Mouse (Mus musculus): Measurements from ENCODE around the gene Mettl7b.

Mettl7b gene

GRCm38 (mm10) chr10:128947496-128947895 lies 13.3 kb downstream of the Mettl7b start:
- in situ Hi-C loops (cut with MseI, MboI) = no loop called here

GRCm38 (mm10) chr10:128945675-128946074 lies 15.1 kb downstream of the Mettl7b start:
- in situ Hi-C loops (cut with MseI, MboI) = no loop called here

- in situ Hi-C loops (cut with MseI, MboI) = loop anchor here in 1 of 2 experiments (5.0 kb wide), 1 partner anchor 37 kb away; no protein-coding TSS in a partner anchor
Measured at GRCm38 (mm10) chr10:128940475-128941061, 20.2 kb downstream of the Mettl7b start.

- in situ Hi-C loops (cut with MseI, MboI) = no loop called here
Measured at GRCm38 (mm10) chr10:128938974-128939373, 21.8 kb downstream of the Mettl7b start.

- in situ Hi-C loops (cut with MseI, MboI) = no loop called here
Measured at GRCm38 (mm10) chr10:128938457-128938856, 22.3 kb downstream of the Mettl7b start.

GRCm38 (mm10) chr10:128937756-128938390 lies 22.9 kb downstream of the Mettl7b start:
- in situ Hi-C loops (cut with MseI, MboI) = no loop called here

- in situ Hi-C loops (cut with MseI, MboI) = no loop called here
Measured at GRCm38 (mm10) chr10:128935826-128936440, 24.9 kb downstream of the Mettl7b start.

GRCm38 (mm10) chr10:128934997-128935787 lies 25.6 kb downstream of the Mettl7b start:
- in situ Hi-C loops (cut with MseI, MboI) = no loop called here

GRCm38 (mm10) chr10:128933976-128934721 lies 26.6 kb downstream of the Mettl7b start:
- in situ Hi-C loops (cut with MseI, MboI) = no loop called here

GRCm38 (mm10) chr10:128933574-128933973 lies 27.2 kb downstream of the Mettl7b start, which contains the start of gene Itga7:
Itga7 (plus strand) TSS chr10:128933818.
- in situ Hi-C loops (cut with MseI, MboI) = no loop called here

- in situ Hi-C loops (cut with MseI, MboI) = no loop called here
Measured at GRCm38 (mm10) chr10:128931441-128931840, 29.3 kb downstream of the Mettl7b start.

GRCm38 (mm10) chr10:128929638-128930378 lies 31.0 kb downstream of the Mettl7b start:
- in situ Hi-C loops (cut with MseI, MboI) = no loop called here

- in situ Hi-C loops (cut with MseI, MboI) = no loop called here
Measured at GRCm38 (mm10) chr10:128928356-128928755, 32.4 kb downstream of the Mettl7b start.

- in situ Hi-C loops (cut with MseI, MboI) = no loop called here
Measured at GRCm38 (mm10) chr10:128923935-128924334, 36.9 kb downstream of the Mettl7b start, which contains the start of gene Bloc1s1. Bloc1s1 (minus strand) TSS chr10:128924035.

- in situ Hi-C loops (cut with MseI, MboI) = no loop called here
Measured at GRCm38 (mm10) chr10:128923013-128923691, 37.6 kb downstream of the Mettl7b start.

- in situ Hi-C loops (cut with MseI, MboI) = no loop called here
Measured at GRCm38 (mm10) chr10:128922822-128923012, 38.1 kb downstream of the Mettl7b start, which contains the start of gene Rdh5. Rdh5 (minus strand) TSS chr10:128922888.

- in situ Hi-C loops (cut with MseI, MboI) = no loop called here
Measured at GRCm38 (mm10) chr10:128921883-128922821, 38.6 kb downstream of the Mettl7b start.

GRCm38 (mm10) chr10:128921251-128921650 lies 39.5 kb downstream of the Mettl7b start:
- in situ Hi-C loops (cut with MseI, MboI) = no loop called here

GRCm38 (mm10) chr10:128920736-128921161 lies 40.0 kb downstream of the Mettl7b start:
- in situ Hi-C loops (cut with MseI, MboI) = no loop called here

Data from mouse trophoblast stem cell (cell line).